Mouse (Mus musculus) intestine, embryonic 16.5 days (tissue): ENCODE measurements around the gene Ypel3. TPM values are rescaled to one million over a fixed set of nuclear protein-coding genes. Genes with fewer than 3 reads are reported as not detected.
A peak's percentile ranks its signal among the peaks of the same experiment; 100 is the strongest.

ENCODE experiments used
- ATAC-seq: fragments of 200-750 bp; cut with Nextera tagmentation; 2 replicates; pipeline ENCODE4 v1.8.0; 2017; ENCODE audit warnings: moderate TSS enrichment, moderate library complexity
- H3K27ac ChIP-seq: fragments of 300-500 bp; sonication (generic); 2 replicates; pipeline ENCODE4 v1.5.1; 2014; ENCODE audit warnings: mild to moderate bottlenecking, low read length
- H3K27me3 ChIP-seq: fragments of 300-500 bp; sonication (generic); replicated peaks from 2 replicates; pipeline ENCODE4 v1.6.1; 2014; ENCODE audit warnings: low read length, control low read depth, mixed read lengths; ENCODE audit not compliant: control insufficient read depth, insufficient read depth
- H3K36me3 ChIP-seq: fragments of 300-500 bp; sonication (generic); 2 replicates; pipeline ENCODE4 v1.6.1; 2014; ENCODE audit warnings: low read length, control low read depth; ENCODE audit not compliant: control insufficient read depth, insufficient read depth
- H3K4me1 ChIP-seq: fragments of 300-500 bp; sonication (generic); 2 replicates; pipeline ENCODE4 v1.6.1; 2014; ENCODE audit warnings: low read length, control low read depth, mixed read lengths; ENCODE audit not compliant: control insufficient read depth, insufficient read depth
- H3K4me2 ChIP-seq: fragments of 300-500 bp; sonication (generic); 2 replicates; pipeline ENCODE4 v1.6.1; 2014; ENCODE audit warnings: low read depth, low read length, control low read depth
- H3K4me3 ChIP-seq: fragments of 300-500 bp; sonication (generic); 2 replicates; pipeline ENCODE4 v1.5.1; 2014; ENCODE audit warnings: mild to moderate bottlenecking, low read length
- H3K9ac ChIP-seq: fragments of 300-500 bp; sonication (generic); 2 replicates; pipeline ENCODE4 v1.6.1; 2014; ENCODE audit warnings: low read depth, low read length
- H3K9me3 ChIP-seq: fragments of 300-500 bp; sonication (generic); 2 replicates; pipeline ENCODE4 v1.6.1; 2016; ENCODE audit warnings: low read length, control low read depth; ENCODE audit not compliant: control insufficient read depth
- WGBS: fragments of 180-500 bp; shearing (Covaris S2); extraction: QIAGEN DNeasy Blood & Tissue Kit; methylation state at CpG from one replicate; pipeline ENCODE4 v1.1.7; 2014; 5-methylcytosine and 5-hydroxymethylcytosine counted together
- polyA plus RNA-seq: library from polyadenylated mRNA; unstranded; fragments of >200 nt; fragmentation: Nextera tagmentation; extraction: Ambion mirVana; gene quantifications from 2 replicates; pipeline ENCODE4 v1.2.1, GENCODE M21; 2015

Gene Ypel3
- polyA plus RNA-seq, 1 experiment from 2014 or later: 59.5 TPM

- peak overlapping the region; percentile 86; the same call in 1 of the 2 replicates for H3K4me2 ChIP-seq
- H3K27ac ChIP-seq: no peak overlapping the region
- H3K36me3 ChIP-seq: peaks cover 11% of the 10 kb centered on the region
- no peak for ATAC-seq
- no peak overlapping the region for H3K9ac ChIP-seq
- H3K4me1 ChIP-seq: peaks cover 39% of the 10 kb centered on the region
- peak overlapping the region; percentile 88 for H3K4me3 ChIP-seq
- H3K9me3 ChIP-seq: no peaks in the 10 kb centered on the region
- no peaks in the 10 kb centered on the region for H3K27me3 ChIP-seq
- 65% methylated on average over 8 of the region's 8 CpGs for WGBS
These were observed 19.7 kb downstream of the Ypel3 start for GRCm38 (mm10) chr7:126796350-126796932.

- Histone ChIP-seq H3K36me3 (peaks cover 11% of the 10 kb centered on the region), H3K4me2 (peak within 1 kb of the TSS; percentile 86), H3K4me3 (peak within 1 kb of the TSS; percentile 88), H3K4me1 (peaks cover 39% of the 10 kb centered on the region), H3K9ac (peak within 1 kb of the TSS; percentile 95), H3K27ac (peak within 1 kb of the TSS; percentile 98), H3K27me3 (no peaks in the 10 kb centered on the region), H3K9me3 (no peaks in the 10 kb centered on the region)
- 0 out of 2 replicates have a peak, but pooled peaks have one; percentile 12 for ATAC-seq
- 18% methylated on average over 21 of the region's 21 CpGs for WGBS
These were observed 20.8 kb downstream of the Ypel3 start, which contains the start of gene Fam57b for GRCm38 (mm10) chr7:126797411-126798126. Gene Fam57b, plus strand, starts transcription at chr7:126797668.

GRCm38 (mm10) chr7:126798127-126799049, 21.6 kb downstream of the Ypel3 start:
- no peak; the same call in 1 of the 2 replicates for ATAC-seq
- under 1% methylated on average over 40 of the region's 40 CpGs for WGBS
- peak overlapping the region; percentile 88 for H3K4me3 ChIP-seq
- peak overlapping the region; percentile 95 for H3K9ac ChIP-seq
- H3K4me1 ChIP-seq: peaks cover 32% of the 10 kb centered on the region
- peak overlapping the region; percentile 98 for H3K27ac ChIP-seq
- H3K36me3 ChIP-seq: peaks cover 11% of the 10 kb centered on the region
- H3K9me3 ChIP-seq: no peaks in the 10 kb centered on the region
- no peaks in the 10 kb centered on the region for H3K27me3 ChIP-seq
- H3K4me2 ChIP-seq: peak overlapping the region; percentile 86

GRCm38 (mm10) chr7:126799050-126799467, 22.3 kb downstream of the Ypel3 start:
- Histone ChIP-seq H3K9ac (peak overlapping the region; percentile 95), H3K9me3 (no peaks in the 10 kb centered on the region), H3K27me3 (no peaks in the 10 kb centered on the region), H3K4me1 (peaks cover 32% of the 10 kb centered on the region), H3K27ac (peak overlapping the region; percentile 99), H3K4me2 (peak overlapping the region; percentile 86), H3K36me3 (peaks cover 11% of the 10 kb centered on the region), H3K4me3 (peak overlapping the region; percentile 88)
- ATAC-seq: peak; percentile 96
- under 1% methylated on average over 31 of the region's 36 CpGs for WGBS

- Histone ChIP-seq H3K9ac (peak overlapping the region; percentile 77), H3K27ac (peak overlapping the region; percentile 99), H3K4me3 (peak overlapping the region; percentile 88), H3K4me2 (peak overlapping the region; percentile 76), H3K4me1 (peaks cover 32% of the 10 kb centered on the region), H3K9me3 (no peaks in the 10 kb centered on the region), H3K27me3 (no peaks in the 10 kb centered on the region), H3K36me3 (peaks cover 11% of the 10 kb centered on the region)
- 3% methylated on average over 38 of the region's 38 CpGs for WGBS
- ATAC-seq: peak; percentile 87
These were observed 22.9 kb downstream of the Ypel3 start for GRCm38 (mm10) chr7:126799468-126800268.

GRCm38 (mm10) chr7:126800269-126801056, 23.7 kb downstream of the Ypel3 start:
- Histone ChIP-seq H3K9ac (peak overlapping the region; percentile 77), H3K36me3 (peaks cover 11% of the 10 kb centered on the region), H3K4me3 (peak overlapping the region; percentile 88), H3K9me3 (no peaks in the 10 kb centered on the region), H3K4me1 (peaks cover 32% of the 10 kb centered on the region), H3K4me2 (peak overlapping the region; percentile 76), H3K27ac (peak overlapping the region; percentile 99), H3K27me3 (no peaks in the 10 kb centered on the region)
- WGBS: 66% methylated on average over 5 of the region's 5 CpGs
- no peak for ATAC-seq

- H3K9ac ChIP-seq: peak overlapping the region; percentile 77; the same call in 1 of the 2 replicates
- H3K27me3 ChIP-seq: no peaks in the 10 kb centered on the region
These were observed 24.3 kb downstream of the Ypel3 start for GRCm38 (mm10) chr7:126801057-126801422.

More at GRCm38 (mm10) chr7:126801057-126801422, 24.3 kb downstream of the Ypel3 start:
- Histone ChIP-seq H3K36me3 (peaks cover 10% of the 10 kb centered on the region), H3K4me1 (peaks cover 31% of the 10 kb centered on the region), H3K4me2 (no peak overlapping the region), H3K4me3 (no peak overlapping the region), H3K9me3 (no peaks in the 10 kb centered on the region), H3K27ac (no peak overlapping the region)
- WGBS: 90% methylated on average over 16 of the region's 16 CpGs
- ATAC-seq: no peak
